Mouse (Mus musculus) brain, embryonic 14.5 days (tissue): ENCODE data around the gene Srf. TPM values are rescaled to one million over a fixed set of nuclear protein-coding genes. Genes with fewer than 3 reads are reported as not detected.
"Not testable (repeated sequence)": the region's sequence is repeated elsewhere in the genome, so short reads cannot be mapped to it uniquely, and the experiment has no call there.

ENCODE experiments used
- DNase-seq: peaks from one replicate; pipeline ENCODE4 v3.0.0-alpha.2; 2011; ENCODE audit warnings: low read depth
- CTCF ChIP-seq: fragments of 200-500 bp; IDR thresholded peaks from 2 replicates; pipeline ENCODE4 v1.5.1; 2012; ENCODE audit warnings: inconsistent platforms, mild to moderate bottlenecking, moderate library complexity, borderline replicate concordance; ENCODE audit not compliant: insufficient read depth, insufficient read length; ENCODE audit errors: extremely low read depth
- POLR2A ChIP-seq: fragments of 200-500 bp; IDR thresholded peaks from 2 replicates; pipeline ENCODE4 v1.6.1; 2012; ENCODE audit warnings: mild to moderate bottlenecking, inconsistent platforms, borderline replicate concordance; ENCODE audit not compliant: poor library complexity, insufficient read depth, insufficient read length, severe bottlenecking; ENCODE audit errors: extremely low read depth
- polyA plus RNA-seq: library from polyadenylated mRNA; depleted of rRNA; stranded (reverse); fragments of >200 nt; gene quantifications from 2 replicates; pipeline ENCODE4 v1.2.3, GENCODE M21; 2012

Gene Srf
- polyA plus RNA-seq, 1 experiment: 83.2 TPM

DNA sequence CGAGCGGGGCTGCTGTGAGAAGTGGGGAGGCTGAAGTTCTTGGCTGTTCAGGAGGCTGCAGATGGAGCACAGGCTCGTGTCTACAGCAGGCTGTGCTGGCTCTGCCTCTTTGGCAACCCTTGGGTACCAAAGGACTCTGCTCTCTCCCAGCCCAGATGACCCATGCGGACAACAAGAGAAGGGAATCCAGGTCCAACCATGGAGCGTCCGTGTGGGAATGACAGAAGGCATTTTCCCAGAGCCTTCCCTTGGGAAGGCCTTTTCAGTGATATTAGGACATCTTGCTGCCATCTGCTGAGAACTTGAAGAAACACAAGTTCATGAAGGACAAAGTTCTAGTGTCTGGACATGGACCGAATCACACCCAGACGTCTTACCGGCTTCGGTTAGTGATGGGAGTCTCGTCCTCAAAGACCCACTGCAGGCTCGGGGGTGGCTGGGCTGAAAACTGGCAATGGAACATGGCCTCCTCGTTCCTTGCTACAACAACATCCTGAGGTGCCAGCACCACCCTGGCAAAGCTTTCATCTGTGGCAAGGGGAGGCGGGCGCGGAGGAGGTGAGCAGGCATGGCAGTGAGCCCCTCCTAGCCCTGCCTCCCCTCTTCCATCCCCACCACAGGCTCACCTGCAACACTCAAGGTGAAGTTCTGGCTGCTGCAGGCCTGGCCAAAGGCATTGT is 33.8 kb upstream of the Srf start:
- no peak for DNase-seq
- TF ChIP-seq POLR2A: no peak
- TF ChIP-seq CTCF: no peak

DNA sequence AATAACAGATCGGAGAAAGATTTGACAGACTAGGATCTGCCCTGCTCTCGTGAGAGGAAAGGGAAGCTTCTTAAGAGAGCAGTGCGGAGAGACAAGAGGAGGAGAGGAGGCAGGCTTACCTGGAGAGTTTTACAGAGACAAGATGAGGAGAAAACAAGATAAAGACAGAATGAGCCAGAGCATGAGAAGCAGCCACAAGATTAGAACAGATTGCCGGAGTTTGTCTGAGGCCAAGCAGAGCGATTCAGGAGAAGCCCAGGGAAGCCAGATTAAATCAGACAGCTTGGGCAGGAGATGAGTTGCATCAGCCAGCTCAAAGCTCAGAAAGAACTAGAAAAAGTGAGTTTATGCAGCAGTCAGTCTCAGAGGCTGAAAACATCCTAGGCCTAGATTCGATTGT is 32.9 kb upstream of the Srf start:
- no peak for DNase-seq
- TF ChIP-seq CTCF (no peak), POLR2A (no peak)

GRCm38 (mm10) chr17:46588173-46588572 is 32.2 kb upstream of the Srf start:
- no peak for DNase-seq
- TF ChIP-seq POLR2A: no peak
- TF ChIP-seq CTCF: no peak

DNA sequence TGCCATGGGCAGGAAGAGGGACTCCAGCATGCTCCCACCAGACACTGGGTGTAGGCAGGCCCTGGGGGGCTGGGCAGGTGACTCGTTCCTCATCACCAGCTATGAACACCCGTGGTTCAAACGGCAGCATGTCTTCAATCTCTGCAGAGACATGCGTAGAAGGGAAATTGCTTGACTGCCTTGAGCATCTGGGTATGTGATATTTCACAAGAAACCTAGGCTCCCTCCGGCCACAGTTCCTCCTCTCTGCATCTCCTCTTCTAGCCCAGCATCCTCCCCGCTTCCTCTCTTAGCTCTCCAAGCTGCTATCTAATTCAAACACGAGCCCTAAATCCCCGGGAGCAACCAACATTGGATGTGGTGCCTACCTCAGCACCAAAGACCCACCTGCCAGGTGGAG is 30.4 kb upstream of the Srf start:
- TF ChIP-seq CTCF (no peak), POLR2A (no peak)
- DNase-seq: no peak

- DNase-seq: peak; percentile 31
- TF ChIP-seq POLR2A (no peak), CTCF (peak; percentile 43; the same call in 1 of the 2 replicates)
Observed at GRCm38 (mm10) chr17:46578650-46579049, 22.7 kb upstream of the Srf start.

DNA sequence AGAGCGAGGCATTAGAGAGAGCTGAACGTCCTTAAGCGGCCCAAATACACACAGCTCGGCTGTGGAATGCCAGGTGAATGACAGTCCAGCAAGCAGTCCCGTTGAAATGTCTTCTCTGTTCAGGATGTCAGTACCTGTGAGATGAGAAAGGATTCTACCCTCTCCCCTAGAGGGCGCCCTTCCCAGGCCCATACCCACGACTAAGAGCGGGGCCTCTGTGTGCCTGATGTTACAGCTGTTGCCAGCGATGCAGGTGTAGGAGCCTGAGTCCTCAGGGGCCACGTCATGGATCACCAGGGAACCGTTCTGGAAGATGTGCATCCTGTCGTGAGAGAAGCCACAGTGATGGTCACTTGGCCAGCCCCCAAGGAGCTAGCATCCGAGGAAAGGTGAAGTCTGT is 20.1 kb upstream of the Srf start:
- TF ChIP-seq POLR2A: no peak
- peak; percentile 20; the same call in 1 of the 2 replicates for TF ChIP-seq CTCF
- DNase-seq: no peak

- no peak for TF ChIP-seq CTCF
- TF ChIP-seq POLR2A: no peak
- DNase-seq: no peak
Observed at GRCm38 (mm10) chr17:46574535-46574934, 18.6 kb upstream of the Srf start.

GRCm38 (mm10) chr17:46571005-46571404 is 15.0 kb upstream of the Srf start:
- DNase-seq: no peak
- TF ChIP-seq POLR2A (no peak), CTCF (no peak)

GRCm38 (mm10) chr17:46559146-46559545 is 3.2 kb upstream of the Srf start:
- TF ChIP-seq POLR2A (no peak), CTCF (no peak)
- no peak for DNase-seq

- no peak for DNase-seq
- TF ChIP-seq POLR2A (no peak), CTCF (no peak)
Observed at GRCm38 (mm10) chr17:46558151-46558550, 2.2 kb upstream of the Srf start.

GRCm38 (mm10) chr17:46557321-46557720 is 1.3 kb upstream of the Srf start:
- not testable (repeated sequence) for DNase-seq

- no peak for DNase-seq
- no peak for TF ChIP-seq CTCF
- TF ChIP-seq POLR2A: no peak
Observed at GRCm38 (mm10) chr17:46556584-46556945, 590 bp upstream of the Srf start.
